Mouse (Mus musculus) liver, embryonic 15.5 days (tissue): ENCODE results near the gene Ramp1. TPM values are rescaled to one million over a fixed set of nuclear protein-coding genes. Genes with fewer than 3 reads are reported as not detected.

Source experiments
- ATAC-seq: fragments of 200-750 bp; cut with Nextera tagmentation; 2 replicates; pipeline ENCODE4 v1.8.0; 2017; ENCODE audit warnings: moderate number of reproducible peaks, mild to moderate bottlenecking, moderate library complexity; ENCODE audit not compliant: insufficient read depth
- H3K27ac ChIP-seq: fragments of 300-500 bp; sonication (generic); replicated peaks from 2 replicates; pipeline ENCODE4 v1.5.1; 2015; ENCODE audit warnings: mild to moderate bottlenecking, inconsistent platforms
- H3K27me3 ChIP-seq: fragments of 300-500 bp; sonication (generic); 2 replicates; pipeline ENCODE4 v1.6.1; 2015; ENCODE audit warnings: mild to moderate bottlenecking, inconsistent platforms
- H3K36me3 ChIP-seq: fragments of 300-500 bp; sonication (generic); replicated peaks from 2 replicates; pipeline ENCODE4 v1.6.1; 2015; ENCODE audit warnings: moderate library complexity, mild to moderate bottlenecking, inconsistent platforms
- H3K4me1 ChIP-seq: fragments of 300-500 bp; sonication (generic); replicated peaks from 2 replicates; pipeline ENCODE4 v1.6.1; 2015; ENCODE audit warnings: inconsistent platforms
- H3K4me2 ChIP-seq: fragments of 300-500 bp; sonication (generic); 2 replicates; pipeline ENCODE4 v1.6.1; 2015; ENCODE audit warnings: moderate library complexity, mild to moderate bottlenecking, inconsistent platforms
- H3K4me3 ChIP-seq: fragments of 300-500 bp; sonication (generic); replicated peaks from 2 replicates; pipeline ENCODE4 v1.5.1; 2015; ENCODE audit warnings: mild to moderate bottlenecking, inconsistent platforms
- H3K9ac ChIP-seq: fragments of 300-500 bp; sonication (generic); 2 replicates; pipeline ENCODE4 v1.6.1; 2015; ENCODE audit warnings: moderate library complexity, mild to moderate bottlenecking, inconsistent platforms
- H3K9me3 ChIP-seq: fragments of 300-500 bp; sonication (generic); replicated peaks from 2 replicates; pipeline ENCODE4 v1.6.1; 2016; ENCODE audit warnings: inconsistent platforms
- WGBS: fragments of 180-500 bp; shearing (Covaris S2); methylation state at CpG from one replicate; pipeline ENCODE4 v1.1.7; 2015; ENCODE audit warnings: mixed read lengths; ENCODE audit not compliant: insufficient replicate concordance; 5-methylcytosine and 5-hydroxymethylcytosine counted together
- polyA plus RNA-seq: library from polyadenylated mRNA; unstranded; fragments of >200 nt; fragmentation: Nextera tagmentation; extraction: Ambion mirVana; gene quantifications from 2 replicates; pipeline ENCODE4 v1.2.1, GENCODE M21; 2015

Gene Ramp1
- polyA plus RNA-seq, 1 experiment from 2014 or later, result 6.0 TPM

DNA sequence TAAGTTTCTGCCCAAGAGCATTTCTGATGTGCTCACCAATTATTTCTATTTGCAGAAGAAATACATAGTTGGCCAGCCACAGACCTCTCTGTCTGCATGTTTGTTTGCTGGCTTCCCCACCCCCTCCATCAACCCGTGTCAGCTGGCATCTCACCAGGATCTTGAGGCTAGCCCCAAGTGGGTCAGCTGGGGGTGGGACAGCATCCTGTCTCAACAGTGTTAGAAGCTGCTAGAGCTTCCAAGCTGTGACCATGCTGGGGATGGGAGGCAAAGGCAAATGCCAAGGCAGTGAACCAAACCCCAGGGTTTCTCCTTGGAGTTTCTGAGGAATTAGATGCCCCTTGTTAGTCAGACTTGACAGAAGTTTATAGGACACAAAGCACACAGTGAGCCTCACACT is 36.4 kb downstream of the Ramp1 start:
- Histone ChIP-seq H3K4me3 (no peak overlapping the region), H3K27ac (no peak overlapping the region), H3K4me1 (peaks cover 5% of the 10 kb centered on the region; the same call in 1 of the 2 replicates), H3K4me2 (no peak overlapping the region), H3K36me3 (no peaks in the 10 kb centered on the region), H3K27me3 (no peaks in the 10 kb centered on the region), H3K9ac (no peak overlapping the region), H3K9me3 (no peaks in the 10 kb centered on the region)
- ATAC-seq, result no peak
- 5% methylated on average over 1 of the region's 1 CpGs for WGBS

GRCm38 (mm10) chr1:91216504-91217267 is 37.1 kb downstream of the Ramp1 start:
- H3K4me2 ChIP-seq, result no peak overlapping the region; the same call in 1 of the 2 replicates
- ATAC-seq, result no peak
- H3K4me1 ChIP-seq, result peaks cover 5% of the 10 kb centered on the region; the same call in 1 of the 2 replicates
- H3K36me3 ChIP-seq, result no peaks in the 10 kb centered on the region
- H3K9ac ChIP-seq, result no peak overlapping the region
- H3K27me3 ChIP-seq, result no peaks in the 10 kb centered on the region
- no peaks in the 10 kb centered on the region for H3K9me3 ChIP-seq
- 11% methylated on average over 10 of the region's 10 CpGs for WGBS
- no peak overlapping the region for H3K27ac ChIP-seq
- H3K4me3 ChIP-seq, result no peak overlapping the region

- no peak for ATAC-seq
- no peaks in the 10 kb centered on the region for H3K36me3 ChIP-seq
- H3K4me2 ChIP-seq, result no peak overlapping the region
- no peak overlapping the region for H3K27ac ChIP-seq
- no peak overlapping the region for H3K4me3 ChIP-seq
- H3K4me1 ChIP-seq, result peaks cover 5% of the 10 kb centered on the region; the same call in 1 of the 2 replicates
- no peaks in the 10 kb centered on the region for H3K27me3 ChIP-seq
- 64% methylated on average over 7 of the region's 7 CpGs for WGBS
- no peak overlapping the region for H3K9ac ChIP-seq
- H3K9me3 ChIP-seq, result no peaks in the 10 kb centered on the region
Measured at GRCm38 (mm10) chr1:91219641-91220321, 40.2 kb downstream of the Ramp1 start.

GRCm38 (mm10) chr1:91220322-91220672 is 40.7 kb downstream of the Ramp1 start:
- Histone ChIP-seq H3K9ac (no peak overlapping the region), H3K4me1 (peaks cover 5% of the 10 kb centered on the region; the same call in 1 of the 2 replicates), H3K4me2 (no peak overlapping the region), H3K27ac (no peak overlapping the region), H3K36me3 (no peaks in the 10 kb centered on the region), H3K9me3 (no peaks in the 10 kb centered on the region), H3K27me3 (no peaks in the 10 kb centered on the region), H3K4me3 (no peak overlapping the region)
- WGBS, result 61% methylated on average over 3 of the region's 3 CpGs
- 0 out of 2 replicates have a peak, but pooled peaks have one; percentile 12 for ATAC-seq

GRCm38 (mm10) chr1:91226562-91226961 is 46.9 kb downstream of the Ramp1 start:
- no peaks in the 10 kb centered on the region for H3K9me3 ChIP-seq
- peak overlapping the region; percentile 76; the same call in 1 of the 2 replicates for H3K27ac ChIP-seq
- H3K4me2 ChIP-seq, result no peak overlapping the region
- WGBS, result 71% methylated on average over 4 of the region's 4 CpGs
- H3K4me3 ChIP-seq, result no peak overlapping the region
- H3K4me1 ChIP-seq, result peaks cover 29% of the 10 kb centered on the region
- no peaks in the 10 kb centered on the region for H3K27me3 ChIP-seq
- ATAC-seq, result peak; percentile 47; the same call in 1 of the 2 replicates
- no peaks in the 10 kb centered on the region for H3K36me3 ChIP-seq
- no peak overlapping the region for H3K9ac ChIP-seq

DNA sequence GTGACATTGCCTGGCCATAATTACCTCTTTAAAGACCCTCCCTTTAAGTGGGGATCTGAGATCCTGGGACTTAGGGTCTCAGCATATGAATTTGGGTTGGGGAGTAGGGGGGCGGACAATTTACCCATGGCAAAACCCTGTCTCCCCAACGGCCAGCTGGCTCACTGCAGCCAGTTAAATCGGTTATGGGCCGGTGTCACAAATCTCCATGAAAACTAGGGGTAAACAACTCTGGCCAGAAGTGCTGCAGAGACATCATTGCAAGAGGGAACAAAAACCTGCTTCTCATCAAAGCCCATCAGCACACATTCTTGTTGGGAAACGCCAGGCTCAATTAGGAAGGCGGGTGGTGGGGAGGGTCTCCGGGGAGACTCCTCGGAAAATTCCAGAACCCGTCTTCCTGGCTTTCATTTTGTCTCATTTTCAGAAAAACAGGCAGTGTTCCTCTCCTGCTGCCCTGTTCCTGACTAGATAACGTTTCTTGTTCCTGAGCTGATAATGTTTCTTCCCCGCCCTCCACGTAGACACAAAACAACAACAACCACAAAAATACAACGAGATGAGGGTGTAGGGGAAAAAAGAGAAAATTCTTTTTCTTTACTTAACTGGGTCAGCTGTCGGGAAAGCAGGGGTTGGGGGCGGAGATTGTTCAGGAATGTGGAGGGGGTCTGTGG is 47.9 kb downstream of the Ramp1 start:
- H3K27ac ChIP-seq, result peak overlapping the region; percentile 76
- peak overlapping the region; percentile 51 for H3K4me2 ChIP-seq
- ATAC-seq, result peak; percentile 68
- H3K9ac ChIP-seq, result peak overlapping the region; percentile 37
- 41% methylated on average over 15 of the region's 15 CpGs for WGBS
- no peak overlapping the region for H3K4me3 ChIP-seq
- H3K27me3 ChIP-seq, result peaks cover under 1% of the 10 kb centered on the region; the same call in 1 of the 2 replicates
- H3K36me3 ChIP-seq, result no peaks in the 10 kb centered on the region
- H3K9me3 ChIP-seq, result no peaks in the 10 kb centered on the region
- H3K4me1 ChIP-seq, result peaks cover 29% of the 10 kb centered on the region

DNA sequence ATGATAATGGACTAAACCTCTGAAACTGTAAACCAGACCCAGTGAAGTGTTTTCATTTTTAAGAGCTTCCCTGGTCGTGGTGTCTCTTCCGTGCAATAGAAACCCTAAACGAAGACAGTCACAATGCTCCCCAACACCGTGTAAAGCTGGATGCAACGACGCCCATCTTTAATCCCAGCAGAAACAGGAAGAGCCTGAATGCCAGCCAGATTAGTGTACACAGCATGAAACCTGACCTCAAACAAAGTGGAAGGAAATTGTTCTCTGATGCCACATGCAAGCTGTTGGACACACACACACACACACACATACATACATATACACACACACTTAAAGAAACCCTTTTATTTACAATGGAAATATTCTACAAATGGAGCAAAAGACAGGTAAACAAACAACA is 51.5 kb downstream of the Ramp1 start:
- Histone ChIP-seq H3K4me2 (no peak overlapping the region), H3K4me3 (no peak overlapping the region), H3K9ac (no peak overlapping the region), H3K4me1 (peaks cover 29% of the 10 kb centered on the region), H3K36me3 (no peaks in the 10 kb centered on the region), H3K27me3 (peaks cover 3% of the 10 kb centered on the region; the same call in 1 of the 2 replicates), H3K9me3 (no peaks in the 10 kb centered on the region), H3K27ac (no peak overlapping the region)
- no peak for ATAC-seq
- 31% methylated on average over 6 of the region's 6 CpGs for WGBS

- H3K4me1 ChIP-seq, result peaks cover 25% of the 10 kb centered on the region
- H3K27me3 ChIP-seq, result peaks cover 3% of the 10 kb centered on the region; the same call in 1 of the 2 replicates
- no peak overlapping the region for H3K4me3 ChIP-seq
- 25% methylated on average over 5 of the region's 5 CpGs for WGBS
- ATAC-seq, result no peak
- H3K27ac ChIP-seq, result no peak overlapping the region
- H3K36me3 ChIP-seq, result no peaks in the 10 kb centered on the region
- no peak overlapping the region for H3K4me2 ChIP-seq
- no peak overlapping the region for H3K9ac ChIP-seq
- H3K9me3 ChIP-seq, result no peaks in the 10 kb centered on the region
Measured at GRCm38 (mm10) chr1:91231896-91232295, 52.3 kb downstream of the Ramp1 start.

- WGBS, result 6% methylated on average over 5 of the region's 5 CpGs
- no peak for ATAC-seq
- no peak overlapping the region for H3K4me2 ChIP-seq
Measured at GRCm38 (mm10) chr1:91235395-91235794, 55.8 kb downstream of the Ramp1 start.

GRCm38 (mm10) chr1:91237676-91238075 is 58.1 kb downstream of the Ramp1 start:
- H3K36me3 ChIP-seq, result no peaks in the 10 kb centered on the region
- H3K9ac ChIP-seq, result no peak overlapping the region
- H3K9me3 ChIP-seq, result no peaks in the 10 kb centered on the region
- 54% methylated on average over 6 of the region's 6 CpGs for WGBS
- no peak overlapping the region for H3K4me3 ChIP-seq
- H3K27me3 ChIP-seq, result peaks cover under 1% of the 10 kb centered on the region; the same call in 1 of the 2 replicates
- peaks cover 23% of the 10 kb centered on the region for H3K4me1 ChIP-seq
- no peak overlapping the region for H3K27ac ChIP-seq
- no peak overlapping the region for H3K4me2 ChIP-seq
- ATAC-seq, result no peak

More at GRCm38 (mm10) chr1:91235395-91235794, 55.8 kb downstream of the Ramp1 start:
- peaks cover 11% of the 10 kb centered on the region; the same call in 1 of the 2 replicates for H3K4me1 ChIP-seq
- H3K27me3 ChIP-seq, result peaks cover 3% of the 10 kb centered on the region; the same call in 1 of the 2 replicates
- H3K9ac ChIP-seq, result no peak overlapping the region
- no peaks in the 10 kb centered on the region for H3K36me3 ChIP-seq
- no peak overlapping the region for H3K27ac ChIP-seq
- no peak overlapping the region for H3K4me3 ChIP-seq
- no peaks in the 10 kb centered on the region for H3K9me3 ChIP-seq

DNA sequence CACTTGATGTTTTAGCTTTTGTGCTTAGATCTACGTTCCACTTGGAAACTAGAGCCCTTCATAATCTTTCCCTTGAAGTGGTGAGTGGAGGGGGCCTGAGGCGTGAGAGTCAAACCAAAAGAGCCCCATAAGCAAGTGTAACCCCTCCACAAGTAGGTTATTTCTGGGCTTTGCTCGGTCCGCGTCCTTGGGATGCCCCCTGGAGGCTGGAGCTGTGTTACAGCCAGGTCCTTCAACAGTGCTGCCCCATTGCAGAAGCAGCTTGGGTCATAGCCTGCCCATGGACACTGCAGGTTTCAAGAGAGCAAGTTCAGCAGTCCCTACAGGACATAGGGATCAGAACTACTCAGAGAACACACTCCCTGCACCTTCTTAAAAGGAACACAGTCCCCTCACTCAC is 59.5 kb downstream of the Ramp1 start:
- no peak overlapping the region for H3K27ac ChIP-seq
- 0 out of 2 replicates have a peak, but pooled peaks have one; percentile 18 for ATAC-seq
- no peaks in the 10 kb centered on the region for H3K36me3 ChIP-seq
- H3K9ac ChIP-seq, result no peak overlapping the region
- H3K4me1 ChIP-seq, result peaks cover 23% of the 10 kb centered on the region
- 16% methylated on average over 5 of the region's 5 CpGs for WGBS
- no peak overlapping the region for H3K4me3 ChIP-seq
- no peak overlapping the region for H3K4me2 ChIP-seq
- H3K27me3 ChIP-seq, result no peaks in the 10 kb centered on the region
- no peaks in the 10 kb centered on the region for H3K9me3 ChIP-seq
